Mouse (Mus musculus) testis, adult 2 months (tissue): Measurements from ENCODE around the gene Map3k19.

Source experiments
- CTCF ChIP-seq: fragments of 200-500 bp; IDR thresholded peaks from 2 replicates; pipeline ENCODE4 v1.5.1; 2012; ENCODE audit warnings: low read depth, mild to moderate bottlenecking, inconsistent platforms, low read length, moderate library complexity; ENCODE audit not compliant: control insufficient read depth, insufficient read depth, insufficient replicate concordance
- POLR2A ChIP-seq: fragments of 200-500 bp; IDR thresholded peaks from 2 replicates; pipeline ENCODE4 v1.6.1; 2012; ENCODE audit warnings: low read depth, mild to moderate bottlenecking, inconsistent platforms, low read length, moderate library complexity; ENCODE audit not compliant: control insufficient read depth

DNA sequence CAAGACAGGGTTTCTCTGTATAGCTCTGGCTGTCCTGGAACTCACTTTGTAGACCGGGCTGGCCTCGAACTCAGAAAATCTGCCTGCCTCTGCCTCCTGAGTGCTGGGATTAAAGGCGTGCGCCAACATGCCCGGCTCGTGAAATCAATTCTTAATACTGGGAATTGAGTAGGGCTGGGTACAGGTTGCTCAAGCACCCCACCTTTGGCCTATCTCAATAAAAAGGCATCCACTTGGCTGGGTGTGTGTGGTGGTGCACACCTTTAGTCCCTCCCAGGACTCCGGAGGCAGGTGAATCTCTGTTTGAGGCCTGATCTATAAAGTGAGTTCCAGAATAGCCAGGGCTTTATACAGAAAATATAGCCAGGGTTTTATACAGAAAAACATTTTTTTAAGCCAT, 46.2 kb downstream of the Map3k19 start:
- no peak for TF ChIP-seq POLR2A
- TF ChIP-seq CTCF = no peak
